Mouse (Mus musculus): ENCODE results near the gene Gprin2.

DNA sequence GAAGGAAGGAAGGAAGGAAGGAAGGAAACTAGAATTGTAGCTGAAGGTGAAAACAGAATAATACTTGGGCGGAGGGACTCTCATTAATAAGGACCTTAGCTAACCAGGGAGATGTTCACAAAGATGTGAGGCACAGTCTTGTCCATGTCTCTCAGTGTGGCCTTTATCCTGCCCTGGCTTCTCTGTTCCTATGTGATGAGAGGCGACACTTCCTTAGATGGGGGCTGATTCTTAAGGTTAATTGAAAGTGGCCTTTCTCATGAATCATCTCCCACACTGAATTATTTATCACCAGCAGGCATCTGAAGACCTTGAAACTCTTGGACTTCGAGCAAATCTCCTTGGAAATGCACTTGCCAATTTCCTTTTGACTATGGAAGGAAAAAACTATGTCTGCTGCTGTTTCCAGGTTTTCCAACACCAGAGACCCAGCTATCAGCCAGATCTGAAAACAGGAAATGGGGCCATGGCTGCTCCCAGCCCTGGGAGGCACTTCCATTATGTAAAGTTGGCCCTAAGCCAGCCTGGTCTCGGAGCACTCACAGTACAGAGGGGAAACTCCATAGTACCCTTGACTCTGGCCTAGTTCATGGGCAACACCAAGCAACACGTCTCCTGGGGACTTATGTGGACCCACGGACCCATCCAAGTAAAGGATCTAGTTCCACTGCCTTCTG lies 14.1 kb upstream of the Gprin2 start:
- TF ChIP-seq TAL1 (IDR thresholded peaks at IDR 0.05; ENCODE audit: low read length) (no peak), GATA1 (IDR thresholded peaks at IDR 0.05; ENCODE audit: low read length) (no peak)

All from erythroblast, embryonic 14.5 days (primary cell).